Mouse (Mus musculus) small intestine, adult 2 months (tissue): ENCODE measurements at regions not wholly inside any gene's neighbourhood (a gene's known extent, or its start where the extent isn't known, plus 50 kb on each side); places are given as distances from the start of the nearest gene placed in this dataset.

Source experiments
- H3K27ac ChIP-seq: fragments of 200-500 bp; 2 replicates; pipeline ENCODE4 v1.5.1; 2012; ENCODE audit warnings: low read depth, low read length, control low read depth, inconsistent platforms; ENCODE audit not compliant: insufficient read depth
- H3K27me3 ChIP-seq: fragments of 200-500 bp; 2 replicates; pipeline ENCODE4 v1.6.1; 2012; ENCODE audit warnings: mild to moderate bottlenecking, moderate library complexity, low read length, inconsistent platforms; ENCODE audit not compliant: control insufficient read depth, insufficient read depth
- H3K36me3 ChIP-seq: fragments of 200-500 bp; 2 replicates; pipeline ENCODE4 v1.6.1; 2012; ENCODE audit warnings: mild to moderate bottlenecking, low read length, control low read depth, inconsistent platforms; ENCODE audit not compliant: control insufficient read depth, insufficient read depth
- H3K4me1 ChIP-seq: fragments of 200-500 bp; 2 replicates; pipeline ENCODE4 v1.6.1; 2012; ENCODE audit warnings: low read length, inconsistent platforms, mixed read lengths; ENCODE audit not compliant: control insufficient read depth, insufficient read depth, insufficient read length
- H3K4me3 ChIP-seq: fragments of 200-500 bp; 2 replicates; pipeline ENCODE4 v1.5.1; 2012; ENCODE audit warnings: low read depth, mild to moderate bottlenecking, control low read depth, inconsistent platforms, low read length, moderate library complexity
- CTCF ChIP-seq: fragments of 200-500 bp; IDR thresholded peaks from 2 replicates; pipeline ENCODE4 v1.5.1; 2012; ENCODE audit warnings: low read depth, mild to moderate bottlenecking, control low read depth, inconsistent platforms, low read length, moderate library complexity, mixed read lengths; ENCODE audit not compliant: insufficient replicate concordance, insufficient read length; ENCODE audit errors: extremely low read depth
- POLR2A ChIP-seq: fragments of 200-500 bp; IDR thresholded peaks from 2 replicates; pipeline ENCODE4 v1.6.1; 2012; ENCODE audit warnings: low read depth, mild to moderate bottlenecking, control low read depth, inconsistent platforms, low read length, moderate library complexity
- WGBS: fragments of 180-500 bp; shearing (Covaris S2); methylation state at CpG from one replicate; pipeline ENCODE4 v1.1.7; 2018; 5-methylcytosine and 5-hydroxymethylcytosine counted together

GRCm38 (mm10) chr4:125439856-125440255 lies 50.6 kb upstream of the Grik3 start:
- no peak for TF ChIP-seq CTCF
- TF ChIP-seq POLR2A = no peak
- no peak overlapping the region for H3K4me3 ChIP-seq
- H3K27ac ChIP-seq = no peak overlapping the region
- H3K27me3 ChIP-seq = no peaks in the 10 kb centered on the region
- H3K36me3 ChIP-seq = no peaks in the 10 kb centered on the region
- no peaks in the 10 kb centered on the region; the same call in 1 of the 2 replicates for H3K4me1 ChIP-seq
- whole genome bisulfite sequencing = 25% methylated on average over 9 of the region's 9 CpGs

- TF ChIP-seq CTCF = no peak
- no peak for TF ChIP-seq POLR2A
- Histone ChIP-seq H3K4me1 (no peaks in the 10 kb centered on the region; the same call in 1 of the 2 replicates), H3K27ac (no peak overlapping the region), H3K4me3 (no peak overlapping the region), H3K27me3 (no peaks in the 10 kb centered on the region), H3K36me3 (no peaks in the 10 kb centered on the region)
- WGBS = 65% methylated on average over 13 of the region's 13 CpGs
Observed at GRCm38 (mm10) chr4:125437161-125437822, 53.2 kb upstream of the Grik3 start.

GRCm38 (mm10) chr4:125433511-125433910 lies 57.0 kb upstream of the Grik3 start:
- no peak for TF ChIP-seq CTCF
- TF ChIP-seq POLR2A = no peak
- Histone ChIP-seq H3K4me3 (no peak overlapping the region), H3K4me1 (no peaks in the 10 kb centered on the region; the same call in 1 of the 2 replicates), H3K27me3 (no peaks in the 10 kb centered on the region), H3K36me3 (no peaks in the 10 kb centered on the region), H3K27ac (no peak overlapping the region)
- WGBS = 70% methylated on average over 3 of the region's 3 CpGs

- H3K4me3 ChIP-seq = no peak overlapping the region
- H3K4me1 ChIP-seq = no peaks in the 10 kb centered on the region; the same call in 1 of the 2 replicates
- no peaks in the 10 kb centered on the region for H3K27me3 ChIP-seq
- no peaks in the 10 kb centered on the region for H3K36me3 ChIP-seq
- H3K27ac ChIP-seq = no peak overlapping the region
- no peak for TF ChIP-seq POLR2A
- no peak for TF ChIP-seq CTCF
Observed at GRCm38 (mm10) chr4:125431648-125432047, 58.9 kb upstream of the Grik3 start.

- WGBS = 51% methylated on average over 4 of the region's 4 CpGs
- TF ChIP-seq CTCF = no peak
- no peak for TF ChIP-seq POLR2A
- Histone ChIP-seq H3K4me3 (no peak overlapping the region), H3K27me3 (no peaks in the 10 kb centered on the region), H3K36me3 (no peaks in the 10 kb centered on the region), H3K4me1 (no peaks in the 10 kb centered on the region), H3K27ac (no peak overlapping the region)
Observed at GRCm38 (mm10) chr4:125430845-125431244, 59.7 kb upstream of the Grik3 start.

GRCm38 (mm10) chr4:125428736-125429135 lies 61.8 kb upstream of the Grik3 start:
- Histone ChIP-seq H3K4me3 (no peak overlapping the region), H3K27me3 (no peaks in the 10 kb centered on the region), H3K4me1 (no peaks in the 10 kb centered on the region), H3K36me3 (no peaks in the 10 kb centered on the region), H3K27ac (no peak overlapping the region)
- 87% methylated on average over 14 of the region's 14 CpGs for WGBS
- TF ChIP-seq CTCF (no peak), POLR2A (no peak)

GRCm38 (mm10) chr4:125420561-125421241 lies 69.8 kb upstream of the Grik3 start:
- H3K4me3 ChIP-seq = no peak overlapping the region
- no peaks in the 10 kb centered on the region for H3K36me3 ChIP-seq
- TF ChIP-seq CTCF (no peak), POLR2A (no peak)
- H3K27ac ChIP-seq = peak overlapping the region; percentile 94
- 43% methylated on average over 5 of the region's 5 CpGs for WGBS
- no peaks in the 10 kb centered on the region for H3K27me3 ChIP-seq
- peaks cover 20% of the 10 kb centered on the region for H3K4me1 ChIP-seq
